Mouse (Mus musculus) myocyte (in vitro differentiated cells): Measurements from ENCODE around the gene Fam161b. TPM values are rescaled to one million over a fixed set of nuclear protein-coding genes. Genes with fewer than 3 reads are reported as not detected.

Experiments used
- H3K27me3 ChIP-seq: one replicate; pipeline ENCODE4 v1.6.1; 2011; ENCODE audit not compliant: control insufficient read depth, insufficient read depth, insufficient read length
- H3K36me3 ChIP-seq: one replicate; pipeline ENCODE4 v1.6.1; 2011; ENCODE audit not compliant: control insufficient read depth, insufficient read depth
- H3K4me2 ChIP-seq: one replicate; pipeline ENCODE4 v1.6.1; 2011; ENCODE audit warnings: low read depth, control low read depth
- H3K4me3 ChIP-seq: one replicate; pipeline ENCODE4 v1.5.1; 2011; ENCODE audit warnings: mild to moderate bottlenecking, control low read depth, moderate library complexity
- H3K79me2 ChIP-seq: one replicate; pipeline ENCODE4 v1.6.1; 2011; ENCODE audit not compliant: control insufficient read depth, insufficient read depth
- H3ac ChIP-seq: one replicate; pipeline ENCODE4 v1.6.1; 2011; ENCODE audit not compliant: control insufficient read depth, insufficient read length
- CEBPB ChIP-seq: IDR thresholded peaks from 2 replicates; pipeline ENCODE4 v1.6.1; 2011; ENCODE audit warnings: mild to moderate bottlenecking, moderate library complexity; ENCODE audit not compliant: poor library complexity, insufficient read depth, severe bottlenecking
- E2F4 ChIP-seq: IDR thresholded peaks from one replicate; pipeline ENCODE4 v1.6.1; 2011; ENCODE audit warnings: mild to moderate bottlenecking, control low read depth, moderate library complexity; ENCODE audit not compliant: insufficient read depth
- MAX ChIP-seq: IDR thresholded peaks from one replicate; pipeline ENCODE4 v1.6.1; 2011; ENCODE audit warnings: low read depth, mild to moderate bottlenecking, control low read depth
- MYOD1 ChIP-seq, 3 experiments: IDR thresholded peaks; one replicate each; pipeline ENCODE4 v1.6.1; 2011; ENCODE audit warnings: control low read depth in 2 of 3, low read depth in 2 of 3, mild to moderate bottlenecking in 2 of 3, moderate library complexity in 1 of 3; ENCODE audit not compliant: insufficient read length in 2 of 3, control insufficient read depth in 1 of 3
- MYOG ChIP-seq, 3 experiments: IDR thresholded peaks; one replicate each; pipeline ENCODE4 v1.6.1; 2011; ENCODE audit warnings: control low read depth in 2 of 3, low read depth in 2 of 3, mild to moderate bottlenecking in 2 of 3; ENCODE audit not compliant: insufficient read length in 2 of 3, control insufficient read depth in 1 of 3, insufficient read depth in 1 of 3
- POLR2A ChIP-seq: IDR thresholded peaks from one replicate; pipeline ENCODE4 v1.6.1; 2011; ENCODE audit warnings: low read depth, mild to moderate bottlenecking, control low read depth, moderate library complexity; ENCODE audit not compliant: insufficient read length
- POLR2AphosphoS2 ChIP-seq: IDR thresholded peaks from one replicate; pipeline ENCODE4 v1.6.1; 2011; ENCODE audit warnings: low read depth, control low read depth; ENCODE audit not compliant: insufficient read length
- REST ChIP-seq: IDR thresholded peaks from one replicate; pipeline ENCODE4 v1.6.1; 2011; ENCODE audit warnings: mild to moderate bottlenecking, control low read depth, moderate library complexity; ENCODE audit not compliant: insufficient read depth, insufficient read length
- SRF ChIP-seq: IDR thresholded peaks from one replicate; pipeline ENCODE4 v1.6.1; 2011; ENCODE audit warnings: low read depth; ENCODE audit not compliant: control insufficient read depth, insufficient read length
- TCF12 ChIP-seq: IDR thresholded peaks from one replicate; pipeline ENCODE4 v1.6.1; 2011; ENCODE audit warnings: mild to moderate bottlenecking, control low read depth; ENCODE audit not compliant: poor library complexity, insufficient read depth, severe bottlenecking
- TCF3 ChIP-seq: IDR thresholded peaks from one replicate; pipeline ENCODE4 v1.6.1; 2011; ENCODE audit warnings: low read depth, control low read depth; ENCODE audit not compliant: insufficient read length
- USF1 ChIP-seq: IDR thresholded peaks from one replicate; pipeline ENCODE4 v1.6.1; 2011; ENCODE audit warnings: low read depth, mild to moderate bottlenecking, control low read depth, moderate library complexity
- polyA plus RNA-seq: library from polyadenylated mRNA; unstranded; fragments of >200 nt; fragmentation: generic; extraction: Trizol; gene quantifications from one replicate; pipeline ENCODE4 v1.2.1, GENCODE M21; 2012; ENCODE audit warnings: missing spikeins

Gene Fam161b
- polyA plus RNA-seq, 1 experiment, result 0.92 TPM

- no peak overlapping the region for H3ac ChIP-seq
- H3K4me2 ChIP-seq, result no peak overlapping the region
- H3K27me3 ChIP-seq, result no peaks in the 10 kb centered on the region
- TF ChIP-seq SRF (no peak), TCF3 (no peak), CEBPB (no peak), MAX (no peak), REST (no peak), MYOG (IDR thresholded peaks at IDR 0.05; ENCODE audit: control insufficient read depth in 1 of 3, insufficient read depth in 1 of 3, insufficient read length in 2 of 3, low read depth in 2 of 3) (no peak), TCF12 (no peak), POLR2A (no peak), USF1 (no peak), POLR2AphosphoS2 (no peak)
- no peak overlapping the region for H3K4me3 ChIP-seq
- no peaks in the 10 kb centered on the region for H3K36me3 ChIP-seq
- H3K79me2 ChIP-seq, result no peaks in the 10 kb centered on the region
Observed at GRCm38 (mm10) chr12:84384644-84385081, 23.0 kb upstream of the Fam161b start.

GRCm38 (mm10) chr12:84382369-84382768 is 20.7 kb upstream of the Fam161b start:
- Histone ChIP-seq H3K36me3 (no peaks in the 10 kb centered on the region), H3K79me2 (no peaks in the 10 kb centered on the region), H3K4me3 (no peak overlapping the region), H3K4me2 (no peak overlapping the region), H3ac (no peak overlapping the region), H3K27me3 (no peaks in the 10 kb centered on the region)
- TF ChIP-seq TCF12 (no peak), MYOD1 (IDR thresholded peaks at IDR 0.05; ENCODE audit: control insufficient read depth in 1 of 3, insufficient read length in 2 of 3, low read depth in 2 of 3) (no peak), USF1 (no peak), REST (no peak), SRF (no peak), POLR2A (no peak), E2F4 (no peak), MAX (no peak), CEBPB (no peak), POLR2AphosphoS2 (no peak), TCF3 (no peak), MYOG (IDR thresholded peaks at IDR 0.05; ENCODE audit: control insufficient read depth in 1 of 3, insufficient read depth in 1 of 3, insufficient read length in 2 of 3, low read depth in 2 of 3) (no peak)

GRCm38 (mm10) chr12:84373831-84374481 is 12.3 kb upstream of the Fam161b start:
- Histone ChIP-seq H3K36me3 (peaks cover 18% of the 10 kb centered on the region), H3K79me2 (no peaks in the 10 kb centered on the region), H3K27me3 (no peaks in the 10 kb centered on the region), H3ac (no peak overlapping the region), H3K4me3 (no peak overlapping the region), H3K4me2 (no peak overlapping the region)
- TF ChIP-seq MYOG (IDR thresholded peaks at IDR 0.05; ENCODE audit: control insufficient read depth in 1 of 3, insufficient read depth in 1 of 3, insufficient read length in 2 of 3, low read depth in 2 of 3) (peak; percentile 34 to 81 (median 68)), TCF12 (no peak), MYOD1 (IDR thresholded peaks at IDR 0.05; ENCODE audit: control insufficient read depth in 1 of 3, insufficient read length in 2 of 3, low read depth in 2 of 3) (peak in 2 of 3 experiments; percentile 67 to 74), MAX (no peak)

- Histone ChIP-seq H3K27me3 (no peaks in the 10 kb centered on the region), H3K79me2 (no peaks in the 10 kb centered on the region), H3ac (no peak overlapping the region), H3K36me3 (peaks cover 20% of the 10 kb centered on the region), H3K4me2 (no peak overlapping the region), H3K4me3 (no peak overlapping the region)
- no peak for TF ChIP-seq SRF
- TF ChIP-seq MAX, result no peak
- no peak for TF ChIP-seq POLR2AphosphoS2
- no peak for TF ChIP-seq MYOD1 (IDR thresholded peaks at IDR 0.05; ENCODE audit: control insufficient read depth in 1 of 3, insufficient read length in 2 of 3, low read depth in 2 of 3)
- no peak for TF ChIP-seq USF1
- no peak for TF ChIP-seq POLR2A
- no peak for TF ChIP-seq MYOG (IDR thresholded peaks at IDR 0.05; ENCODE audit: control insufficient read depth in 1 of 3, insufficient read depth in 1 of 3, insufficient read length in 2 of 3, low read depth in 2 of 3)
- no peak for TF ChIP-seq E2F4
- no peak for TF ChIP-seq CEBPB
- TF ChIP-seq TCF12, result no peak
Observed at GRCm38 (mm10) chr12:84371647-84372046, 10.0 kb upstream of the Fam161b start.

- TF ChIP-seq POLR2A (no peak), MAX (no peak), TCF3 (no peak), MYOD1 (IDR thresholded peaks at IDR 0.05; ENCODE audit: control insufficient read depth in 1 of 3, insufficient read length in 2 of 3, low read depth in 2 of 3) (no peak)
- no peak overlapping the region for H3K4me3 ChIP-seq
- no peak overlapping the region for H3ac ChIP-seq
- H3K4me2 ChIP-seq, result no peak overlapping the region
- H3K79me2 ChIP-seq, result peaks cover 38% of the 10 kb centered on the region
- H3K36me3 ChIP-seq, result peaks cover 11% of the 10 kb centered on the region
- no peaks in the 10 kb centered on the region for H3K27me3 ChIP-seq
Observed at GRCm38 (mm10) chr12:84366971-84367370, 5.3 kb upstream of the Fam161b start.
